Mouse (Mus musculus): ENCODE data around the gene Specc1. TPM values are rescaled to one million over a fixed set of nuclear protein-coding genes. Genes with fewer than 3 reads are reported as not detected.

Gene Specc1
- total and polyA plus RNA-seq, 3 experiments = 7.3 to 18.6 (median 15.5) TPM

GRCm38 (mm10) chr11:62217751-62218150 lies 261.2 kb downstream of the Specc1 start (continued):
- TF ChIP-seq JUND (conservative IDR thresholded peaks at IDR 0.05; ENCODE audit: low read depth, low read length) (peak; percentile 30; the same call in 1 of the 2 replicates), USF2 (conservative IDR thresholded peaks at IDR 0.05; ENCODE audit: low read depth, low read length) (no peak), MAFK (IDR thresholded peaks at IDR 0.05; ENCODE audit: insufficient replicate concordance, low read length) (no peak), ZNF384 (IDR thresholded peaks at IDR 0.05; ENCODE audit: low read depth, low read length) (no peak), HCFC1 (IDR thresholded peaks at IDR 0.05; ENCODE audit: low read depth, low read length) (no peak; the same call in 1 of the 2 replicates), PAX5 (IDR thresholded peaks at IDR 0.05; ENCODE audit: low read length) (no peak), SMC3 (IDR thresholded peaks at IDR 0.05; ENCODE audit: low read depth, low read length) (no peak)

- dilution Hi-C loops (cut with MboI; ENCODE audit: extremely low pct_ligation_motif_present, extremely low pct_unique_long_range_greater_than_20kb, low sequenced_read_pairs) = no loop called here
- Histone ChIP-seq H3K4me1 (ENCODE audit: control insufficient read depth in 1 of 2, insufficient read depth in 2 of 2) (peaks cover 51 to 83% of the 10 kb centered on the region in 2 experiments), H3K4me3 (replicated peaks in 1 of 3; ENCODE audit: low read depth in 2 of 3, low read length in 2 of 3, poor library complexity in 1 of 3) (no peak overlapping the region), H3K9me3 (replicated peaks; ENCODE audit: low read length) (no peaks in the 10 kb centered on the region), H3K9ac (ENCODE audit: insufficient read depth, low read depth) (no peak overlapping the region), H3K27me3 (replicated peaks) (no peaks in the 10 kb centered on the region), H3K27ac (ENCODE audit: insufficient read depth, low read depth) (no peak overlapping the region), H3K36me3 (replicated peaks in 1 of 2; ENCODE audit: control insufficient read depth in 1 of 2, insufficient read depth in 1 of 2, low read length in 1 of 2) (peaks cover 0 to 6% of the 10 kb centered on the region in 2 experiments), H3K4me2 (ENCODE audit: insufficient read depth, low read depth, poor library complexity, severe bottlenecking) (no peak overlapping the region), H3K79me2 (replicated peaks; ENCODE audit: control insufficient read depth, extremely low read depth, insufficient read depth, poor library complexity, severe bottlenecking) (no peaks in the 10 kb centered on the region)
- in situ Hi-C loops (cut with MboI; ENCODE audit: low pct_ligation_motif_present, low pct_unique_long_range_greater_than_20kb, low sequenced_read_pairs) = no loop called here
- no peak for DNase-seq (ENCODE audit: extremely low read depth)
- TF ChIP-seq USF1 (IDR thresholded peaks at IDR 0.05; ENCODE audit: low read depth, low read length) (no peak), MAFK (IDR thresholded peaks at IDR 0.05; ENCODE audit: insufficient replicate concordance, low read length) (no peak), USF2 (conservative IDR thresholded peaks at IDR 0.05; ENCODE audit: low read depth, low read length) (no peak), IRF4 (IDR thresholded peaks at IDR 0.05; ENCODE audit: low read depth, low read length) (no peak), MAX (IDR thresholded peaks at IDR 0.05; ENCODE audit: low read length) (no peak), PAX5 (IDR thresholded peaks at IDR 0.05; ENCODE audit: low read length) (no peak), JUND (conservative IDR thresholded peaks at IDR 0.05; ENCODE audit: low read depth, low read length) (no peak), ELF1 (IDR thresholded peaks at IDR 0.05; ENCODE audit: low read depth, low read length) (no peak), MYC (IDR thresholded peaks at IDR 0.05; ENCODE audit: low read depth, low read length) (no peak), ZNF384 (IDR thresholded peaks at IDR 0.05; ENCODE audit: low read depth, low read length) (no peak), GABPA (IDR thresholded peaks at IDR 0.05; ENCODE audit: insufficient replicate concordance, low read depth, low read length) (no peak), ETS1 (conservative IDR thresholded peaks at IDR 0.05; ENCODE audit: low read depth, low read length) (no peak), ZKSCAN1 (IDR thresholded peaks at IDR 0.05; ENCODE audit: borderline replicate concordance, low read depth, low read length) (no peak), TCF12 (IDR thresholded peaks at IDR 0.05; ENCODE audit: low read depth, low read length) (no peak), MAZ (IDR thresholded peaks at IDR 0.05; ENCODE audit: low read depth, low read length) (no peak), CHD1 (IDR thresholded peaks at IDR 0.05; ENCODE audit: low read depth, low read length) (no peak), TBP (conservative IDR thresholded peaks at IDR 0.05; ENCODE audit: low read depth, low read length) (no peak), NRF1 (IDR thresholded peaks at IDR 0.05; ENCODE audit: low read depth, low read length) (no peak), ZMIZ1 (IDR thresholded peaks at IDR 0.05; ENCODE audit: low read depth, low read length) (no peak)
Measured at GRCm38 (mm10) chr11:62220756-62221510, 264.4 kb downstream of the Specc1 start.

All from CH12.LX (cell line).